Mouse (Mus musculus): Measurements from ENCODE around the gene Gm47791.

- TF ChIP-seq CTCF (IDR thresholded peaks at IDR 0.05; ENCODE audit: borderline replicate concordance, insufficient read depth, low read length) (no peak), POLR2A (IDR thresholded peaks at IDR 0.05; ENCODE audit: low read depth, low read length) (no peak)
These were observed 4.8 kb downstream of the Gm47791 start for GRCm38 (mm10) chr1:82766227-82766626.
